Mouse (Mus musculus) cortical plate, adult 2 months (tissue): ENCODE results near the gene Oxsr1.
"Not testable (repeated sequence)": the region's sequence is repeated elsewhere in the genome, so short reads cannot be mapped to it uniquely, and the experiment has no call there.

ENCODE experiments used
- CTCF ChIP-seq: fragments of 200-500 bp; IDR thresholded peaks from 2 replicates; pipeline ENCODE4 v1.5.1; 2011; ENCODE audit warnings: mild to moderate bottlenecking, control low read depth, low read length; ENCODE audit not compliant: insufficient read depth; ENCODE audit errors: extremely low read depth
- POLR2A ChIP-seq: fragments of 200-500 bp; IDR thresholded peaks from 2 replicates; pipeline ENCODE4 v1.6.1; 2011; ENCODE audit warnings: mild to moderate bottlenecking, low read length, control low read depth; ENCODE audit not compliant: insufficient read depth; ENCODE audit errors: extremely low read depth

DNA sequence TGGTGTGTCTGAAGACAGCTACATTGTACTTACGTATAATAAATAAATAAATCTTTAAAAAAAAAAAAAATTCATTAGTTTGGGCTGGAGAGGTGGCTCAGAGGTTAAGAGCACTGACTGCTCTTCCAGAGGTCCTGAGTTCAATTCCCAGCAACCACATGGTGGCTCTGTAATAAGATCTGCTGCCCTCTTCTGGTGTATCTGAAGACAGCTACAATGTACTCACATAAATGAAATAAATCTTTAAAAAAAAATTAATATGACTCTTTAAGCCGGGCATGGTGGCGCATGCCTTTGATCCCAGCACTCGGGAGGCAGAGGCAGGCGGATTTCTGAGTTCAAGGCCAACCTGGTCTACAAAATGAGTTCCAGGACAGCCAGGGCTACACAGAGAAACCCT lies 47.4 kb downstream of the Oxsr1 start:
- not testable (repeated sequence) for TF ChIP-seq CTCF, POLR2A
